Mouse (Mus musculus) C2C12 (cell line): ENCODE measurements around the gene Mrc2.

Experiments used
- CEBPB ChIP-seq: IDR thresholded peaks from one replicate; pipeline ENCODE4 v1.6.1; 2011; ENCODE audit warnings: low read depth, mild to moderate bottlenecking, control low read depth, moderate library complexity
- CTCF ChIP-seq: IDR thresholded peaks from one replicate; pipeline ENCODE4 v1.5.1; 2011; ENCODE audit not compliant: control insufficient read depth, insufficient read depth, insufficient read length
- MYOG ChIP-seq: IDR thresholded peaks from one replicate; pipeline ENCODE4 v1.6.1; 2011; ENCODE audit not compliant: control insufficient read depth, insufficient read length; ENCODE audit errors: extremely low read depth

DNA sequence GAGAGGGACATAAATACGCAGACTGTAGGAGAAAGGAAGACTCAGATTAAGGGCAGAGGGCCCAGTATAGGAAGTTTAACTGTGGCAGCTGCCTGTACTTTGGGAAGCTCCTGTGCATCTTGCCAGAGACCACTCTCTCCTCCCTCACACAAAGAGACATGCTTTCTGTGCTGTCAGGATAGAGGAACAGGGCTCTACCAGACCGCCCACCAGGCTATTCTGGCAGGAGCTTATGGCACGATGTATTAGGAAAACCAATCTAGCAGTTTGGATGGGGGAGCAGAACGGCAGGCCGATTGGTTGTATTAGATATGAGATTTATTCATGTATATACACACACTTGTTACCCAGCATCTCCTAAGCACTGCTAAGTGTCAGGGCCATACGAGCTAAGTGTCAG, 25.3 kb downstream of the Mrc2 start:
- no peak for TF ChIP-seq CTCF
- no peak for TF ChIP-seq MYOG
- TF ChIP-seq CEBPB: no peak
